Mouse (Mus musculus): Measurements from ENCODE around the gene Prr14.

- no peak for TF ChIP-seq CTCF (IDR thresholded peaks at IDR 0.05; ENCODE audit: borderline replicate concordance, extremely low read depth, insufficient read depth, insufficient read length)
- no peak for TF ChIP-seq POLR2A (IDR thresholded peaks at IDR 0.05; ENCODE audit: borderline replicate concordance, extremely low read depth, insufficient read depth, insufficient read length, poor library complexity, severe bottlenecking)
Observed at GRCm38 (mm10) chr7:127519284-127519683, 59.9 kb downstream of the Prr14 start, which contains the start of gene Gm42715.

Data from brain, embryonic 14.5 days (tissue).